Mouse (Mus musculus) C2C12 (cell line): ENCODE results near the gene Cog8.

Experiments
- CEBPB ChIP-seq: IDR thresholded peaks from one replicate; pipeline ENCODE4 v1.6.1; 2011; ENCODE audit warnings: low read depth, mild to moderate bottlenecking, control low read depth, moderate library complexity
- CTCF ChIP-seq: IDR thresholded peaks from one replicate; pipeline ENCODE4 v1.5.1; 2011; ENCODE audit not compliant: control insufficient read depth, insufficient read depth, insufficient read length
- FOSL1 ChIP-seq: IDR thresholded peaks from one replicate; pipeline ENCODE4 v1.8.0; 2011; ENCODE audit warnings: mild to moderate bottlenecking, low read length; ENCODE audit not compliant: poor library complexity, insufficient read depth, severe bottlenecking
- MAX ChIP-seq: IDR thresholded peaks from one replicate; pipeline ENCODE4 v1.6.1; 2011; ENCODE audit warnings: mild to moderate bottlenecking, control low read depth
- MYOG ChIP-seq: IDR thresholded peaks from one replicate; pipeline ENCODE4 v1.6.1; 2011; ENCODE audit not compliant: control insufficient read depth, insufficient read length; ENCODE audit errors: extremely low read depth
- USF1 ChIP-seq: IDR thresholded peaks from one replicate; pipeline ENCODE4 v1.6.1; 2011; ENCODE audit warnings: low read depth, mild to moderate bottlenecking, control low read depth, moderate library complexity

- TF ChIP-seq CTCF, result no peak
- no peak for TF ChIP-seq MAX
- TF ChIP-seq MYOG, result no peak
- TF ChIP-seq USF1, result no peak
- no peak for TF ChIP-seq FOSL1
- no peak for TF ChIP-seq CEBPB
These were observed 9.3 kb upstream of the Cog8 start, which contains the start of gene Tmed6 for GRCm38 (mm10) chr8:107065511-107066496.
